Mouse (Mus musculus): Measurements from ENCODE around the gene Calm1. TPM values are rescaled to one million over a fixed set of nuclear protein-coding genes. Genes with fewer than 3 reads are reported as not detected.

Gene Calm1
- total and polyA plus RNA-seq, 3 experiments, result 99.2 to 240 (median 224) TPM

DNA sequence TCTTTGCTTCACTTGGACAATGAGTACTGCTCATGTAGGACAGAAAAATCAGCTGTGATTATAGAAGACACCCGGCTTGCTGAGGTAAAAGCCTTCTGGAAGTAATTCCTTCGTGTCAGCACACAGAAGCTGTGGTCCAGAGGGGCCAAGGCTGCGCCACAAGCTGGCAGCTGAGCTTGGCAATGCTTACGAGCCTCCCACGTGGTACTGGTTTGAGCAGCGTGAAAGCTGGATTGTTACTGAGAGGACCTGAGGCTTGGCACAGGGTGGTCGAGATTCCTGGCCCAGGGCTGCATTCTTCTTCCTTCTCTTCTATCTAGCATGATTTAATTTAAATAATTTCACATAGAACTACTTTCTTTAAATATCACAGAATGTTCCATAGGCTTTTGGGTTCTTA, 2.4 kb upstream of the Calm1 start:
- intact Hi-C loops (cut with DNase I), result no loop called here
- Histone ChIP-seq H3K79me2 (replicated peaks; ENCODE audit: control insufficient read depth, insufficient read depth, low read length) (peaks cover 6% of the 10 kb centered on the region), H3K27me3 (ENCODE audit: control insufficient read depth, insufficient read depth, low read length) (no peaks in the 10 kb centered on the region), H3K4me3 (no peak overlapping the region), H3K4me1 (ENCODE audit: control insufficient read depth, insufficient read depth, low read length) (no peaks in the 10 kb centered on the region), H3K27ac (no peak overlapping the region), H3K36me3 (ENCODE audit: control insufficient read depth, insufficient read depth, low read length) (no peaks in the 10 kb centered on the region), H3K9ac (ENCODE audit: low read depth, low read length) (no peak overlapping the region)
- DNase-seq, result no peak
- WGBS, result 61% methylated on average over 7 of the region's 7 CpGs
- no peak for TF ChIP-seq CTCF (IDR thresholded peaks at IDR 0.05)
- TF ChIP-seq POLR2A (IDR thresholded peaks at IDR 0.05; ENCODE audit: insufficient read depth, low read depth, low read length), result no peak
- TF ChIP-seq EP300 (IDR thresholded peaks at IDR 0.05; ENCODE audit: insufficient read depth, low read depth, low read length), result no peak

DNA sequence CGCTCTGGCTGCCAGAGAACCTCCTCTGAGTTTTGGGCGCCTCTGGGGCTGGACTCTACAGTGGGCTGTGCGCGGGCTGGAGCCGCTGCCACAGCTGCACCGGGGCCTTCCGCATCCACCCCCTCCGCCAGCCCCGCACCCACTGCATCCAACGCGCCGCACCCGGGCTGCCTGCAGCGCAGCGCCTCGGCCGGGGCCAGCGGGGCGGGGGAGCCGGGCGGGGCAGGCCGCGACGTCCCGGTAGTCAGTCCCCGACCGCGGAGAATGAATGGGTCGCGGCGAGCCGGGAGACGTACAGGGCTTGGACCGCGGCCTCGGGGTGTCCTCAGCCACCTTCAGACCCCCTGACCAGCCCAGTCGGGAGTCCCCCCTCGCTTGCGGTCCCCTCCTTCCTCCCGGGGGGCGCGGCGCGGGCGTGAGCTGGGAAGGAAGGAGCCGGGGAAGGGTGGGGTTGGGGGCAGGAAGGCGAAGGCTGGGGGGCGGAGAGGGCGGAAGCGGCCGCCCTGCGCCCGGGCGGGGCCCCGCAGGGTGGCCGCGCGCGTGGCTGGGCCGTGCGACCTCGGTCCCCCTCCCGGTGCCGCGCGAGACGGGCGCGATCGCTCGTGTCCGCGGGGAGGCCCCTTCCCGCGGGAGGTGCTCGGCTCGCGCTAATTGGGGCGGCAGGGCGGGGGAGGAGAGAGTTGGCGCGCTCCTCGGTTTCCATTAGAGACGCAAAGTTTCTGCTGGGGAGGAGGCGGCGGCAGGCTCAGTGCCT, 833 bp downstream of the Calm1 start:
- 1% methylated on average over 82 of the region's 86 CpGs for WGBS
- Histone ChIP-seq H3K36me3 (ENCODE audit: control insufficient read depth, insufficient read depth, low read length) (peaks cover 29% of the 10 kb centered on the region), H3K27me3 (ENCODE audit: control insufficient read depth, insufficient read depth, low read length) (no peaks in the 10 kb centered on the region), H3K4me1 (ENCODE audit: control insufficient read depth, insufficient read depth, low read length) (peaks cover 10% of the 10 kb centered on the region), H3K79me2 (replicated peaks; ENCODE audit: control insufficient read depth, insufficient read depth, low read length) (peaks cover 8% of the 10 kb centered on the region), H3K9ac (ENCODE audit: low read depth, low read length) (peak overlapping the region; percentile 90), H3K4me3 (peak overlapping the region; percentile 94), H3K27ac (peak overlapping the region; percentile 96)
- peak; percentile 86 to 88 for DNase-seq
- TF ChIP-seq CTCF (IDR thresholded peaks at IDR 0.05), result no peak
- 0 out of 2 replicates have a peak, but pooled peaks have one; percentile 6 for TF ChIP-seq POLR2A (IDR thresholded peaks at IDR 0.05; ENCODE audit: insufficient read depth, low read depth, low read length)
- intact Hi-C loops (cut with DNase I), result loop anchor here (1.0 to 5.0 kb wide), 4 partner anchors 12 to 327 kb away; partner anchors contain the start of gene Nrde2

- Histone ChIP-seq H3K27me3 (ENCODE audit: control insufficient read depth, insufficient read depth, low read length) (no peaks in the 10 kb centered on the region), H3K9ac (ENCODE audit: low read depth, low read length) (peak overlapping the region; percentile 90), H3K79me2 (replicated peaks; ENCODE audit: control insufficient read depth, insufficient read depth, low read length) (peaks cover 8% of the 10 kb centered on the region), H3K27ac (peak overlapping the region; percentile 96), H3K4me1 (ENCODE audit: control insufficient read depth, insufficient read depth, low read length) (peaks cover 10% of the 10 kb centered on the region), H3K4me3 (peak overlapping the region; percentile 94), H3K36me3 (ENCODE audit: control insufficient read depth, insufficient read depth, low read length) (peaks cover 33% of the 10 kb centered on the region)
- 3% methylated on average over 28 of the region's 29 CpGs for WGBS
- no peak for DNase-seq
- 0 out of 2 replicates have a peak, but pooled peaks have one; percentile 1 for TF ChIP-seq CTCF (IDR thresholded peaks at IDR 0.05)
- TF ChIP-seq POLR2A (IDR thresholded peaks at IDR 0.05; ENCODE audit: insufficient read depth, low read depth, low read length), result no peak
- intact Hi-C loops (cut with DNase I), result loop anchor here (5.0 kb wide), 2 partner anchors 106 to 326 kb away; no protein-coding TSS in a partner anchor
Observed at GRCm38 (mm10) chr12:100200645-100201362, 1.6 kb downstream of the Calm1 start.

- TF ChIP-seq CTCF (IDR thresholded peaks at IDR 0.05) (no peak), EP300 (IDR thresholded peaks at IDR 0.05; ENCODE audit: insufficient read depth, low read depth, low read length) (no peak), POLR2A (IDR thresholded peaks at IDR 0.05; ENCODE audit: insufficient read depth, low read depth, low read length) (no peak)
- intact Hi-C loops (cut with DNase I), result loop anchor here (5.0 kb wide), 2 partner anchors 106 to 326 kb away; no protein-coding TSS in a partner anchor
- Histone ChIP-seq H3K79me2 (replicated peaks; ENCODE audit: control insufficient read depth, insufficient read depth, low read length) (peaks cover 8% of the 10 kb centered on the region), H3K27ac (peak overlapping the region; percentile 96), H3K36me3 (ENCODE audit: control insufficient read depth, insufficient read depth, low read length) (peaks cover 33% of the 10 kb centered on the region), H3K4me1 (ENCODE audit: control insufficient read depth, insufficient read depth, low read length) (peaks cover 10% of the 10 kb centered on the region), H3K4me3 (peak overlapping the region; percentile 94), H3K9ac (ENCODE audit: low read depth, low read length) (peak overlapping the region; percentile 90; the same call in 1 of the 2 replicates), H3K27me3 (ENCODE audit: control insufficient read depth, insufficient read depth, low read length) (no peaks in the 10 kb centered on the region)
- WGBS, result 13% methylated on average over 4 of the region's 4 CpGs
- no peak for DNase-seq
Observed at GRCm38 (mm10) chr12:100201363-100201711, 2.1 kb downstream of the Calm1 start.

DNA sequence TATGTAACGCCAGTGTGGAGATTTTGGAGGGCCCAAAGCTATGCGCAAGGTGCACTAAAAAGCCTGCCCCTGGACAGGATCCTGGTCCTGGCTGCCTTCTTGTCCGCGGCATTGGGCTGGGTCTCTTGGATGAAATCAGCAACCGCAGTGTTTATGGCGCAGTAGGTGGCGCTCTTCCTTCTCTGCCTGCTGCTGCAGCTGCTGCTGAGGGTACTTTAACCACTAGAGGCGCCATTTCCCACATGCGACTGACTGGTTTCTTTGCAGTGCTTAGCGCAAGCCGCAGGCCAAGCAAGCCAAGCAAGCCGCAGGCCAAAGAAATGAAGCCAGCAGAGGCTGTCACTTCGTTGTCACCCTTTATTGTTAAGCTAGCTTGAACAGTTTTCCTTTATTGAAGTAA, 2.6 kb downstream of the Calm1 start:
- peak; percentile 89 to 93 for DNase-seq
- under 1% methylated on average over 13 of the region's 13 CpGs for WGBS
- intact Hi-C loops (cut with DNase I), result loop anchor here (1.0 to 5.0 kb wide), 5 partner anchors 73 to 325 kb away; no protein-coding TSS in a partner anchor
- Histone ChIP-seq H3K4me3 (peak overlapping the region; percentile 94), H3K79me2 (replicated peaks; ENCODE audit: control insufficient read depth, insufficient read depth, low read length) (peaks cover 8% of the 10 kb centered on the region), H3K27ac (peak overlapping the region; percentile 96), H3K4me1 (ENCODE audit: control insufficient read depth, insufficient read depth, low read length) (peaks cover 10% of the 10 kb centered on the region), H3K36me3 (ENCODE audit: control insufficient read depth, insufficient read depth, low read length) (peaks cover 37% of the 10 kb centered on the region), H3K9ac (ENCODE audit: low read depth, low read length) (no peak overlapping the region), H3K27me3 (ENCODE audit: control insufficient read depth, insufficient read depth, low read length) (no peaks in the 10 kb centered on the region)
- no peak for TF ChIP-seq CTCF (IDR thresholded peaks at IDR 0.05)
- TF ChIP-seq EP300 (IDR thresholded peaks at IDR 0.05; ENCODE audit: insufficient read depth, low read depth, low read length), result peak; percentile 98
- TF ChIP-seq POLR2A (IDR thresholded peaks at IDR 0.05; ENCODE audit: insufficient read depth, low read depth, low read length), result peak; percentile 29; the same call in 1 of the 2 replicates
